Mouse (Mus musculus): Measurements from ENCODE around the gene Alg2. TPM values are rescaled to one million over a fixed set of nuclear protein-coding genes. Genes with fewer than 3 reads are reported as not detected.

Gene Alg2
- total and polyA plus RNA-seq, 2 experiments from 2014 or later, result 212 to 288 TPM

DNA sequence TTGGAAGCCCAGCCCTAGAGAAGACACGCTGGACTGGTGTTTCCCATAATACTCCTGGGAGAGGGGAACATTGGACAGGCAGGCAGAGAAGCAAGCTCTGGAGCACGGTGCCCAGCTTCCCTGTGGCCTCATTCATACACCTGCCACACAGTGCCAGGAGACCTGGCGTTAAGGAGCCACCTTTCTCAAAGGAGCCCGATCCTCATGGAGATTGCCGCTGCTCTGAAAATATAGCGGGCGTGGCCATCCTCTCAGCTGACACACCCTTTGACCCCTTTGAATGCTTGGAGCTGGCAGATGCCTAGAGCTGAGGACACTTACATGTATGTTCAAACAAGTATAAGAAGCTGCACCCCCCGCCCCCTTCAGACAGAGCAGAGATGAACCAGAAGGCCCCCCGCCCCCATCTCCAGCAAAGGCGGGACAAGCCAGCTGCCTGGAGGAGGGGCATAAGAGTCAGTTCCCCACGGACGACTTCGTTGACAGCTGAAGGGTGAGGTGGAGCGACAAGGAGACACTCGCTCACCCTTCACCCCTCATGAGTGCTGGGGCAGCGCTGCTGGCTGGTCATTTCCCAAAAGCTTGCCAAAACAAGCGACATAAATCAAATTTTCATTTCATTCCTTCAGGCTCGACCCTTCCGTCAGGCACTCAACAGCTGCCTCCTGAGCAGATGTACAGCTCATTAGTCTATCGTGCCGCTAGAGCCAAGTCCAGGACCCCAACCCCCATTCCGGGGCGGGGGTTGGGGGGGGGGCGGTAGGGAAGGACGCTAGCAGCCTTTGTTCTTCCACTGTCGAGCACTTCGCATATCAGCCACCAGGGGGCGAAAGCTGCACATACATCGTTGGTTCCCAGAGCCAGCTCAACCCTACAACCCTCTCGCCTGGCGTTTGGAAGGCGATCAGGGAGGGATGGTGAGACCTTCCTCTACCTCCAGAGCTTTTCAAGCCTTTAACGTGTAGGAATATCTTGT lies 36.5 kb downstream of the Alg2 start:
- WGBS, result under 1% methylated on average over 33 of the region's 33 CpGs
- Histone ChIP-seq H3K4me2 (ENCODE audit: low read depth, low read length) (peak overlapping the region; percentile 90), H3K27me3 (ENCODE audit: insufficient read depth, low read length) (no peaks in the 10 kb centered on the region), H3K27ac (peak overlapping the region; percentile 74), H3K36me3 (ENCODE audit: insufficient read depth, low read length) (no peaks in the 10 kb centered on the region), H3K9me3 (ENCODE audit: low read length) (no peaks in the 10 kb centered on the region), H3K9ac (replicated peaks; ENCODE audit: low read length) (peak overlapping the region; percentile 52), H3K4me1 (ENCODE audit: insufficient read depth, low read length) (0 out of 2 replicates have a peak, but pooled peaks cover 4% of the 10 kb centered on the region), H3K4me3 (ENCODE audit: low read length) (peak overlapping the region; percentile 44)
- ATAC-seq, result peak; percentile 90
- peak; percentile 96 for DNase-seq (ENCODE audit: low spot score)
- TF ChIP-seq CTCF (IDR thresholded peaks at IDR 0.05; ENCODE audit: low read depth), result peak; percentile 97

DNA sequence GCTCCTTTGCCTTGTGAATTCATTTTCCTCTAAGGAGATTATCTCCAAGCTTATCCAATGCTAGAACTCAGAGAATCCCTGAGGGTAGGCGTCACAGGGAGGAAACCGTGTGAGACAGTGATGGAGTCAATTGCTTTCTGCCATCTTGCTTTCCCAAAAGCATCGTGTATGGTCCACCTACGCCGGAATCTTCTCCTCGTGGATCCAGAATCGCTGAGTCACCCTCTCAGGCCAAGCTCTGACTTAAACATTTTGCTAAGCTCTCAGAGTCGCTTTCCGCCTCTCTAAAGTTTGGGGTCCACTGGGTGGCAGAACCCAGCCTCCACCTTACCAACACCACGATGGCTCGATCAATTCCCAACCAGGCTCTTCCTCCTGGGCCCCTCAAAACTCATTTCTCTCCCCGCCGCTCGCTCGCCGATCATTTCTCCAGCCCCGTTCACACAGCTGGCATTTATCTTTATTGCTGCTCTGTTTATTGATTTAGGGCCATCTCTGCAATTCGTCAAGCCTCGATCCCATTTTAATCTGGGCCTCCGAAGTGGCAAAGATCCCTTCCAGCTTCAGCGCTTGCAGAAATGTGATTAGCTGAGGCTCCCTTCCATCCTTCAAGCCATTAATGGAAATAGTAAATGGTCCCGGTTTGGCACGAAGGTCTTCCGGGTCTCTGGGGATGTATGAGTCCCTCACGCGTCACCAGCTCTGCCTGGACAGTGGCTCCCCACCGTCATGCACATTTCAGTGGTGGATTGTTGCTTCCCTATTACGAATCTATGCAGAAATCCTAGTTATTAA lies 38.4 kb downstream of the Alg2 start:
- Histone ChIP-seq H3K36me3 (ENCODE audit: insufficient read depth, low read length) (no peaks in the 10 kb centered on the region), H3K4me2 (ENCODE audit: low read depth, low read length) (no peak overlapping the region), H3K4me3 (ENCODE audit: low read length) (no peak overlapping the region), H3K4me1 (ENCODE audit: insufficient read depth, low read length) (0 out of 2 replicates have a peak, but pooled peaks cover 4% of the 10 kb centered on the region), H3K27ac (no peak overlapping the region), H3K9ac (replicated peaks; ENCODE audit: low read length) (no peak overlapping the region), H3K9me3 (ENCODE audit: low read length) (no peaks in the 10 kb centered on the region), H3K27me3 (ENCODE audit: insufficient read depth, low read length) (no peaks in the 10 kb centered on the region)
- ATAC-seq (no peak), DNase-seq (ENCODE audit: low spot score) (no peak)
- no peak for TF ChIP-seq CTCF (IDR thresholded peaks at IDR 0.05; ENCODE audit: low read depth)
- 66% methylated on average over 28 of the region's 28 CpGs for WGBS

DNA sequence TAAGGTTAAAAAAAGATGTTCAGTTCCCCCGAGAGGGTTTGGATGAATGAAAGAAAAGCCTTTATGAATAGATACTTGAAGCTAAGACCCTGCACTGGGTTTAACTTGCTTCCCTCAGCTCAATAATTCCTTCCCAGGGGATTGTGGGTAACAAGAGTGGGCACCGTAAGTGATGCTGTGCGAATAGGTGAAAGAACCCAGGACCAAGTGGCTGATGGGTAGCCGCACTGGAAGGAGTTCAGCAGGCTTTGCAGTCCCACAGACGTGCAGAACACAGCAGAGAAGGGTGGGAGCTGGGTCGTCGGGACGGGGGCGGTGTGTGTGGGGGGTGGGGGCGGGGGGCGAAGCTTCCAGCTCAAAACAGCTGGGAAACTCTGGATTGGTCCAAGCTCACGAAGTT lies 39.0 kb downstream of the Alg2 start:
- Histone ChIP-seq H3K4me3 (ENCODE audit: low read length) (no peak overlapping the region), H3K9me3 (ENCODE audit: low read length) (no peaks in the 10 kb centered on the region), H3K9ac (replicated peaks; ENCODE audit: low read length) (no peak overlapping the region), H3K4me1 (ENCODE audit: insufficient read depth, low read length) (0 out of 2 replicates have a peak, but pooled peaks cover 4% of the 10 kb centered on the region), H3K27me3 (ENCODE audit: insufficient read depth, low read length) (no peaks in the 10 kb centered on the region), H3K27ac (no peak overlapping the region), H3K36me3 (ENCODE audit: insufficient read depth, low read length) (no peaks in the 10 kb centered on the region), H3K4me2 (ENCODE audit: low read depth, low read length) (no peak overlapping the region)
- DNase-seq (ENCODE audit: low spot score) (no peak), ATAC-seq (no peak)
- no peak for TF ChIP-seq CTCF (IDR thresholded peaks at IDR 0.05; ENCODE audit: low read depth)
- 73% methylated on average over 12 of the region's 12 CpGs for WGBS

DNA sequence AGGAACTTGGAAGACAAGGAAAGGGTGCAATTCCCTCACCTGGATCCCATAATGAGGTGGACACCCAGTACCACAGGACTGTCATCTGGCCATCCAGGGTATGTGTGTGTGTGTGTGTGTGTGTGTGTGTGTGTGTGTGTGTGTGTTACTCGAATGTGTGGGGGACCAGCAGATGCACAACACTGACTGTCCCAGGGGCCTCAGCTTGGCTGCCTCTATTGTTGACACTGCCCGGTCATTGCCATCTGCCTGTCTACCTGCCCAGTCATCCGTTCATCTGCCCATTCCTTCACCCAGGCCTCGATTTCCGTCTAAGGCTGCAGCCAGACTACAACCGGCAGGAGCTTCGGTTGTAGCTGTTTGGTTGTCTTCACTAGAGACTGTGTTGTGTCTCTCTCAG lies 41.4 kb downstream of the Alg2 start:
- 71% methylated on average over 6 of the region's 7 CpGs for WGBS
- no peaks in the 10 kb centered on the region for H3K36me3 ChIP-seq (ENCODE audit: insufficient read depth, low read length)
- no peaks in the 10 kb centered on the region for H3K27me3 ChIP-seq (ENCODE audit: insufficient read depth, low read length)
- DNase-seq (ENCODE audit: low spot score) (no peak), ATAC-seq (no peak)
- no peaks in the 10 kb centered on the region for H3K4me1 ChIP-seq (ENCODE audit: insufficient read depth, low read length)
- no peak overlapping the region for H3K9ac ChIP-seq (replicated peaks; ENCODE audit: low read length)
- H3K27ac ChIP-seq, result no peak overlapping the region
- no peak for TF ChIP-seq CTCF (IDR thresholded peaks at IDR 0.05; ENCODE audit: low read depth)
- no peak overlapping the region for H3K4me3 ChIP-seq (ENCODE audit: low read length)
- no peaks in the 10 kb centered on the region for H3K9me3 ChIP-seq (ENCODE audit: low read length)
- no peak overlapping the region for H3K4me2 ChIP-seq (ENCODE audit: low read depth, low read length)

DNA sequence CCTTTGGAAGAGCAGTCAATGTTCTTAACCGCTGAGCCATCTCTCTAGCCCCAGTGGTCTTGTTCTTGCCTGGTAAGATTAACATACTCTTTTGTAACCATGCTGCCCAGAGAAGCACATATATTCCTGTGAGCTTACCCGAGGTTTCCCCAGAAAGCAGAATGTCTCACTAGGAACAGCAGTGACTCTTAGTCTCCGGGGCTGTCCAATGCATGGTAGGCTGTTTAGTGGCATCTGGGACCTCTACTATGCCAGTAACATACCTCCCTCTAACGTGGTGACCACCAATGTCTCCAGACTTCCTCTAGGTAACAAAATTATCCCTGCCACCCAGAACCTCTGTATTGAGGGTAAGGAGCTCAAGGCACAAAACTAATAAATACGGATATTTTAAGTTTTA lies 43.1 kb downstream of the Alg2 start:
- DNase-seq (ENCODE audit: low spot score) (no peak), ATAC-seq (no peak)
- no peaks in the 10 kb centered on the region for H3K4me1 ChIP-seq (ENCODE audit: insufficient read depth, low read length)
- TF ChIP-seq CTCF (IDR thresholded peaks at IDR 0.05; ENCODE audit: low read depth), result no peak
- no peak overlapping the region for H3K27ac ChIP-seq
- 87% methylated on average over 5 of the region's 5 CpGs for WGBS
- no peak overlapping the region for H3K4me2 ChIP-seq (ENCODE audit: low read depth, low read length)
- no peaks in the 10 kb centered on the region for H3K36me3 ChIP-seq (ENCODE audit: insufficient read depth, low read length)
- H3K27me3 ChIP-seq (ENCODE audit: insufficient read depth, low read length), result no peaks in the 10 kb centered on the region
- H3K4me3 ChIP-seq (ENCODE audit: low read length), result no peak overlapping the region
- H3K9ac ChIP-seq (replicated peaks; ENCODE audit: low read length), result no peak overlapping the region
- no peaks in the 10 kb centered on the region for H3K9me3 ChIP-seq (ENCODE audit: low read length)

DNA sequence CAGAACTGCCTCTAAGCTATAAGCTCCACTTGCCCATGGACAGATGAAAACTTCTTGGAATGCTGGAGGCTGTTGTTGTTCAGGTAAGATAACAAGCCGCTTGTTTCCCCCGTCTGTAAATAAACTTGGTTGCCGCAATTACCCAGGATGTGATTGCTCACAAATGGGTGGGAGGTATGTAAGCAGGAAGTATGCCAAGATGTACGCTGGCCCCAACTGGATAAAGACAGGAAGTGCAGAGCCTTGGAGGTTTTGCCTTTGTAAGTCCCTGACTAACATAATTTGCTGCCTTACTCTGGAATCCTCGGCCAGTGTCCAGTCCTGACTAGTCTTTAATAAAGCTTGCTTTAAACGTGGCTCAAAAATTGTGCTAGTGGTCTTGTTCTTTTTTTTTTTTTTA lies 43.6 kb downstream of the Alg2 start:
- Histone ChIP-seq H3K27me3 (ENCODE audit: insufficient read depth, low read length) (no peaks in the 10 kb centered on the region), H3K4me2 (ENCODE audit: low read depth, low read length) (no peak overlapping the region), H3K36me3 (ENCODE audit: insufficient read depth, low read length) (no peaks in the 10 kb centered on the region), H3K4me3 (ENCODE audit: low read length) (no peak overlapping the region), H3K9ac (replicated peaks; ENCODE audit: low read length) (no peak overlapping the region), H3K27ac (no peak overlapping the region), H3K4me1 (ENCODE audit: insufficient read depth, low read length) (no peaks in the 10 kb centered on the region), H3K9me3 (ENCODE audit: low read length) (no peaks in the 10 kb centered on the region)
- ATAC-seq, result no peak
- TF ChIP-seq CTCF (IDR thresholded peaks at IDR 0.05; ENCODE audit: low read depth), result no peak
- no peak for DNase-seq (ENCODE audit: low spot score)
- WGBS, result 75% methylated on average over 6 of the region's 6 CpGs
